Mouse (Mus musculus): ENCODE measurements around the gene Dlgap4. TPM values are rescaled to one million over a fixed set of nuclear protein-coding genes. Genes with fewer than 3 reads are reported as not detected.

The Dlgap4 gene
- total RNA-seq, 2 experiments from 2014 or later, result 57.1 to 58.3 TPM

DNA sequence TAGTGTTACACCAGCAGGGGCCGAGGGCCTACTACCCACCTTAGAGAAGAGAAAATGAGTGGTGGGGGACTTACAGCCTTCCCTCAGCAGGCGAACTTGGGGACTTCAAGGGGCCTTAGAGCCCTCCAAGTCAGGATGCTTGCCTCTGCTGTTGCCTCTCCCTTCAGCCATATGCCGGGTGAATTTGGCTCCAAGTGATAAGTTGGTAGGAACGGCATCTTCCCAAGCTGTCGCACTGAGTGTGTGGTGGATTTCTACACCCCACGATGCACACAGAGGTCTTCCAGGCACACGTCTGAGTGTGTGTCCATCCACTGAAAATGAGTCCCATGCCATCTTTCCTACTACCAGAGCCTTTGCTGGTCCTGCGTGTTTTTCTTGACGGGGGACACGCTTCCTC is 49.7 kb downstream of the Dlgap4 start:
- no peak for DNase-seq

GRCm38 (mm10) chr2:156664407-156664806 is 50.9 kb downstream of the Dlgap4 start:
- DNase-seq, result no peak

- DNase-seq, result no peak
These were observed 51.6 kb downstream of the Dlgap4 start for GRCm38 (mm10) chr2:156664993-156665518.

GRCm38 (mm10) chr2:156665620-156666196 is 52.2 kb downstream of the Dlgap4 start:
- DNase-seq, result no peak

- no peak for DNase-seq
These were observed 52.7 kb downstream of the Dlgap4 start for GRCm38 (mm10) chr2:156666231-156666630.

- DNase-seq, result no peak
These were observed 53.8 kb downstream of the Dlgap4 start for GRCm38 (mm10) chr2:156667290-156667689.

GRCm38 (mm10) chr2:156668625-156669024 is 55.1 kb downstream of the Dlgap4 start:
- no peak for DNase-seq

- DNase-seq, result no peak
These were observed 59.8 kb downstream of the Dlgap4 start for GRCm38 (mm10) chr2:156673307-156673706.

DNA sequence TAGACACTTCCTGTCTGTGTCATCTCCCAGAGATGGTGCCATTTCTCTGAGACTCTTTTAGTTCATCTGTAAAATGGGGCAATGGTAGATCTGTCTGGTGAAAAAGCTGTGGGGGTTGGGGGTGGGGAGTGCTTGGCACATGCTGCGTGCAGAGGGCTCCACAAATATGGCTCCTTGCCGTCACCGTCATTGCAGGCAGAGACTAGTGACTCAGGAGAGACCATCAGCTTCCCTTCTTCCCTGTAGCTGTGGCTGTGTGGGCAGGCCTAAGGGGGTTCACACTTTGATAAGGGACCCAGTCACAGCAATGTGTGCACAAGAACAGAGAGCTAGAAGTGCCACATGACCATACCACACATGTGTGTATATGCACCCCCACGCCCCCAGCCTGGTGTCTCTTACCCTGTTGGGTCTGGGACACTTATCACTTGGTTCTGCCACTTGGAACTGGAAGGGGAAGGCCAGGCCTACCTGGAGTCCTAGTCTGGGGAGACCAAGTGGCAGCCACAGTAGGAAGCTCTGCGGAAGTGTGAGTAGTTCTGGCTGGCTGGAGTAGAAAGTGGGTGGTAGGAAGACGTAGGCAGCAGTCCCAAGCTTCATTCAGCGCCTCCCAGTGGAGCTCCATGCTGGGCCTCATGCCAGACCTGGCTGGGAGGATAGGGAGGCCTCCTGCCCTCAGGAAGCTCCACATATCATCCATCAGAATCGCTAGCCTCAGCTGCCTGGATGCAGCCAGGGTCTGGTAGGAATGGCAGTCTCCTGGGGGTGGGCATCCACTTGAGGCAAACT is 60.6 kb downstream of the Dlgap4 start:
- no peak for DNase-seq

GRCm38 (mm10) chr2:156676885-156677284 is 63.4 kb downstream of the Dlgap4 start:
- DNase-seq, result peak; percentile 67

DNA sequence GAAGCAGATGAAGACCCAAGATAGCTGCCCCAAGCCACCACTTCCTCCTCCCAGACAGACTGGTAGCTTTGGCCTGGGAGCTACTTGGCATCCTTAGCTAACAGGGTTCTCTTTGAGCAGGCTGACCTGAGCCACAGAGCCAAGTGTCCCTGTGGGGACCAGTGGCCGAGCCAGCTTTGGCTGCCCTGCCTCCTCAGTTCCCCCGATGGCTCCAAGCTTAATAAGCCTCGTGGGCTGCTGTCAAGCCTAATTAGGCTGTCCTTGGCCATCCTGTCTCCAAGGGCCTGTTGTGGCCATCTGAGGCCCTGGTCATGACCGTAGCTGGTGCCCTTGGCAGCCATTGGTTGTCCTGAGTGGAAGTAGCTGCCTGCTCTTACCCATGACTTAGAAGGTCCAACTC is 64.6 kb downstream of the Dlgap4 start:
- no peak for DNase-seq

DNA sequence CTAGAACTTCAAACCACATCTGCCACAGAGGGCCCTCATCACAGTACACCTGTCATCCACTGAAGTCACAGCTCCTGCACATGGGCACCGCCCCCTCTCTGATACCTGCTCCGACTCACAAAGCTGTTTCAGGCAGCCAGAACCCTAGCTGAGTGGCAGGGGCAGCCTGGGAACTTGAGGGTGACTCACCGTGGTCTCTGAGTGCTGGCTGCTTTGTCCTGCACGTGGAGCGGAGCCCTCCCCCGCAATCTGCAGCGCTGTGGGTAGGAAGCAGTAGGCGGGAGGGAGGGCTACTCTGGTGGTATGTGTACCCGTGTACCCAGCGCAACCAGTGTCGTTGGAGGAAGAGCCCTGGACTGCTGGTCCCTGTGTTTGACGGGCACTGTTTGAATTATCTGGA is 69.5 kb downstream of the Dlgap4 start:
- no peak for DNase-seq

- DNase-seq, result no peak
These were observed 72.5 kb downstream of the Dlgap4 start for GRCm38 (mm10) chr2:156685999-156686398.

DNA sequence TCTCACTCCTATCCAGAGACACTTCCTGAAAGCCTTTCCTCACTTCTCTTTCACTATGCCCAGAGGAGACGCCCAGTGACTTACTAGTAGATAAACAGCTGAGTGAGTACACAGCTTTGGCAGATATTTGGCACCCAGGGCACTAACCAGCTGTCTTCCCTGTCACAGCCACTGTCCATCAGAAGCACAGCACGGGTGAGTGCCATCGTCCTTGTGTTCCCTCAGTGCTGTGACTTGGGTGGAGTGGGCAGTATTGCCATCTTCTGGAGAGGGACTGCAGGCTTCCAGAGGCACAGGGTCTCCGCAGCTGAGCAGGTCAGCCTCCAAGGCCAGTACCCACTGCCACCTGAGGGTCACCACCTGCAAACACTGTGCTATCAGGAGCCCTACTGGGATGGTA is 73.2 kb downstream of the Dlgap4 start:
- DNase-seq, result no peak

DNA sequence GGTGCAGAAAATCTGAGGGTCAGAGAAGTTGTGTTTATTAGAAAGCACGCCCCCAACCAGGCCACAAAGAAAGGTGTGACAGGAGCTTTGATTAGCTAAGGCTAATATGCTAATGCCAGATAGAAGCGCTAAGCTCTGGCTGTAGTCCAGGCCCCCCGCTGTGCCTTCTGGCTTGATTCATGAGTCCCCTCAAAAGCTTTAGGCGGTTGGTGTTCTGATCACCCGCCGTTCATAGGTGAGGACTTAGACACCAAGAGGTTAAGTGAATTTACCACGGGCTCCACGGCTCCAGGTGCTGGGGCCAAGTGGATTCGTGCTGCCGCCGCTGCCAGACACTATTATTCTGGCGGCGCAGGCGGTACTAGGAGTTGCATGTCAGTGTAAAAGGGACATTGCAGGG is 75.1 kb downstream of the Dlgap4 start:
- no peak for DNase-seq

DNA sequence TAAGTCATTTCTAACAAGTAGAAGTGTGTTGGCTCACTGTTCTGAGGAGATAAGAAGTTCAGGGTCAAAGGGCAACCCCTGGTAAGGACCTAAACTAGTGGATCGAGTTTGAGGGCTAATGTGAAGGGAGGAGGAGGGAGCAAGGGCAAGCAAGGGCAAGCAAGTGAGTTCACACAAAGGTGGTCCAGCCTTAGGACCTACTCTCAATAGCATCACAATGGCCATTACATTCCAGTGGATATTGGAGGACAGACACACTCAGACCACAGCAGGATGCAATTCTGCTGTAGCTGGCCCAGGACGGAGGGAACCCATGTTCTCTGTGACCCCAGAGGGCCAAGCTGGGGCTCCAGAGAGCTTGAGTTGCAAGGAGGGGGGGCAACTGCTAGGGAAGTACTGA is 77.3 kb downstream of the Dlgap4 start:
- DNase-seq, result no peak

- no peak for DNase-seq
These were observed 78.2 kb downstream of the Dlgap4 start for GRCm38 (mm10) chr2:156691746-156692145.

DNA sequence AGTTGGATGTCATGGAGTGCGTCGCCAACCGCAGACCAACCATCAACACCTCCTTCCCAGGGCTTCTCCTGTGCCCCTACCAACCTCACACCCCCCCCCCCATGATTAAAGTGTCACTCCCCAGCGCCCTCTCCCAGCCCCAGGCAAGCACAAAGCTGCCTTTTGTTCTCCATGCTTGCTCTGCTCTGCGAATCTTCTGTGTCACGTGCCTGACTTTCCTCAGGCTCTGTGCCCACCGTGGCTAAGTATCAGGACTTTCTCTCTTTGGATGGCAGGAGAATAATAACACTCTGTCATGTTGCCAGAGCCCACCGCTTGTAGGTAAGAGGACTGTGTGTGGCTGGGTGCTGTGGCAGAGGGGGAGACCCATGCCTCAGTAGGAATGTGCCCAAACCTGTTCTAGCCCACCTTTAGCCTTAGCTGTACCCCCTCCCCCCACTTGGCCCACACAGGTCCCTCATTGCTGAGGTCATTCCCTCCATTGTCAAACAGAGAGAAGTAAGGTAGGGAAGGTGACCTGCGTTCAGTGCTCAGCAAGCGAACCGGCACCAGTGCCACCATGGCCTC is 79.8 kb downstream of the Dlgap4 start:
- no peak for DNase-seq

DNA sequence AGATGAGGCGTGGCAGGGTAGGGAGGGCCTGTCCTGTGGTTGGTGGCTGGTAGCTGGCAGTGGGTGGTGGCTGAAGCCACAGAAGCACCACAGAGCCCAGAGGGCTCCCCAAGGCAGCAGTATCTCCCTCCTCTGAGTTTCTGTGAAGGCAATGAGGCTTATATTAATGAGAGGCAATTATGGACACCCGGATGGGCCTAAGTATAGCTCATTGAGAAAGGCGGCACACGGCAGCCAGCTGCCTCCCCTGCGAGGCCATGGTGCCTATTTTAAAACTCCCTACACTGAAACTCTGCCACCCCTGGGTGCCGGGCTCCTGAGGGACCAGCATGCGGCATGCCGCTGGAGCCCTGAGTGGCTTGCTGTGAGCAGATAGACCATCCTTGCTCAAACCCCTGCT is 83.8 kb downstream of the Dlgap4 start:
- DNase-seq, result no peak

DNA sequence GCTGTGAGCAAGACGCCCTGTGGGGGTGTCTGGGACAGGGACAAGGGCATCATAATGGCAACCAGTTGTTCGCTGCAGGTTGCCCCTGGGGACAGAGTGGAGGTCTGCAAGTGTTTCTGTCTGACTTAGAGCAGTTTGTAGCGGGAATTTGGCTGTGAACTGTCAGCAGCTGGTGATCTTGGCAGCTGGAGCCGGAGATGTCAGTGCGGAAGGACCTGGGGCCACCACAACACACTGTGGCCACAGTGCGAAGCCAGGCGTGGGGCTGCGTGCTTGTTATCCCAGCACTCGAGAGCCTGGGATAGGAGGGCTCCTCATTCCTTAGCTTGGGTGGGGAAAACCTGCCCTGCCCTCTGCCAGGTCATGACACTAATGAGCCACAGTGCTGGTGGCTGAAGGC is 84.7 kb downstream of the Dlgap4 start:
- DNase-seq, result peak; percentile 37

- DNase-seq, result peak; percentile 89
These were observed 92.0 kb downstream of the Dlgap4 start for GRCm38 (mm10) chr2:156705473-156705872.

GRCm38 (mm10) chr2:156716683-156717082 is 103.2 kb downstream of the Dlgap4 start:
- no peak for DNase-seq
